Mouse (Mus musculus): ENCODE results near the gene Enpp6.

DNA sequence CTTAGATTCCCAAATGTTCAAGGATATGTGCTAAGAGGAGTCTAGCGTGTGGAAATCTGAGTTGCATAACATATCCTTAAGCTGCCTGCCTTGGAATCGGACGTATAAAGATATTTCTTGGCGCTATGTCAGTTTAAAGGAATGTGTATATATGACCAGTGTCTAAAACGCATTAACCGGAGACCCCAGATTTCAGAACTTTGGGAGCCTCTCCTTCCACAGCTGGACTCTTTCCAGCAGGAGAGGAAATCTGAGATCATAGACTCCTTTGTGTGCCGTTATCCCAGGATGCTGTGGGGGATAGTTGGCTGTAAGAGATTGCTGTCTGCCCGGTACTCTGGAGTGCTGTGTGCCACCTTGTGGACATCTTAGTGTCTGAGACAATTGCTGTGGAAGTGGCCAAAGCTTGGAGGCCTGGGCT, 34.5 kb downstream of the Enpp6 start:
- TF ChIP-seq POLR2A (IDR thresholded peaks at IDR 0.05; ENCODE audit: low read depth, low read length), result no peak
- TF ChIP-seq CTCF (conservative IDR thresholded peaks at IDR 0.05; ENCODE audit: insufficient read depth, insufficient read length, low read depth, low read length), result no peak; the same call in 1 of the 2 replicates

Data from kidney, adult 2 months (tissue).